Mouse (Mus musculus): ENCODE measurements at regions not wholly inside any gene's neighbourhood (a gene's known extent, or its start where the extent isn't known, plus 50 kb on each side); places are given as distances from the start of the nearest gene placed in this dataset.

DNA sequence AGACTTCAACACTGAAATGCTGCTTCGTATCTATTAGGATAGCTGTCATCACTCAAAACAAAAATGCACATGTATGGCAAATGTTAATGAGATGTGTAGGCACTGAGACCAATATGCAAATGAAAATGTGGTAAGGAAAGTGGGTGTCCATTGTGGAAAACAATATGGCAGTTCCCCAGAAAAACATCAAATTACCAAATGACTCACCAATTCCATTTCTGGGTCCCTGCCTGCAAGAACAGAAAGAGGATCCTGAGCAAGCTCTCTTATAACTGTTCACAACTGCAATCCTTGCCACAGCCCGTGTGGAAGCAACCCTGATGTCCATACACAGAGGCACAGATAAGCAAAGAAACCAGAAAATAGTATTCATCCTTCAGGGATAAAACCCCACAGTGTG lies 442.0 kb downstream of the Defb40 start:
- H3K4me2 ChIP-seq (ENCODE audit: low read length), result no peak overlapping the region

DNA sequence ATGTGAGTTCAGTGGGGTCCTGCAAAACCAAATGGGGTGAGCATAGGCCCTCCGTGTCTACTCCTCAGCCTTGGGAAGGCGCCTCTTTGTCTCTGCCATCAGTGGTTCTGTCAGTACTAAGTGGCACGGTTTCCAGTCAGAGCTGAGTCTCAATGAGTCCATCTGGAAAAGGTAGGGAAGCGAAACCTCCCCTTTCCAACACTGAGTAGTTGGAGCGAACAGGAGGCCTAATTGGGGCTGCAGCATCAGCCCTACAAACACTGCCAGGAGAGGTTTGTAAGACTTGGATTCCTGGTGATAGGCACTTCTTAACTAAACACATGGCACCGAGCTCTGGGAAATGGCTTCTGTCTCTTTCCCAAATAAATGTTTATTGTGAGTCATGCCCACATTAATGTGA lies 449.9 kb downstream of the Defb40 start:
- no peaks in the 10 kb centered on the region for H3K4me1 ChIP-seq (ENCODE audit: control insufficient read depth, insufficient read depth, low read length)
- no peaks in the 10 kb centered on the region for H3K9me3 ChIP-seq (ENCODE audit: control insufficient read depth, low read length)
- H3K27me3 ChIP-seq (ENCODE audit: control insufficient read depth, insufficient read depth, low read length), result no peaks in the 10 kb centered on the region
- H3K4me2 ChIP-seq (ENCODE audit: low read length), result no peak overlapping the region
- H3K4me3 ChIP-seq (replicated peaks; ENCODE audit: low read depth, low read length), result no peak overlapping the region
- no peak overlapping the region for H3K27ac ChIP-seq (replicated peaks; ENCODE audit: low read depth, low read length)
- no peak for ATAC-seq (ENCODE audit: low FRiP score, low TSS enrichment)
- no peaks in the 10 kb centered on the region for H3K36me3 ChIP-seq (ENCODE audit: control insufficient read depth, insufficient read depth, low read length)
- no peak for DNase-seq
- H3K9ac ChIP-seq (replicated peaks; ENCODE audit: low read length), result no peak overlapping the region
- 87% methylated on average over 6 of the region's 6 CpGs for WGBS

More for the DNA sequence above, 442.0 kb downstream of the Defb40 start:
- H3K4me1 ChIP-seq (ENCODE audit: control insufficient read depth, insufficient read depth, low read length), result no peaks in the 10 kb centered on the region
- H3K36me3 ChIP-seq (ENCODE audit: control insufficient read depth, insufficient read depth, low read length), result no peaks in the 10 kb centered on the region
- H3K9ac ChIP-seq (replicated peaks; ENCODE audit: low read length), result no peak overlapping the region
- H3K9me3 ChIP-seq (ENCODE audit: control insufficient read depth, low read length), result no peaks in the 10 kb centered on the region
- ATAC-seq (ENCODE audit: low FRiP score, low TSS enrichment), result no peak
- no peak overlapping the region for H3K4me3 ChIP-seq (replicated peaks; ENCODE audit: low read depth, low read length)
- no peak overlapping the region for H3K27ac ChIP-seq (replicated peaks; ENCODE audit: low read depth, low read length)
- 92% methylated on average over 2 of the region's 2 CpGs for WGBS
- no peak for DNase-seq
- no peaks in the 10 kb centered on the region for H3K27me3 ChIP-seq (ENCODE audit: control insufficient read depth, insufficient read depth, low read length)

DNA sequence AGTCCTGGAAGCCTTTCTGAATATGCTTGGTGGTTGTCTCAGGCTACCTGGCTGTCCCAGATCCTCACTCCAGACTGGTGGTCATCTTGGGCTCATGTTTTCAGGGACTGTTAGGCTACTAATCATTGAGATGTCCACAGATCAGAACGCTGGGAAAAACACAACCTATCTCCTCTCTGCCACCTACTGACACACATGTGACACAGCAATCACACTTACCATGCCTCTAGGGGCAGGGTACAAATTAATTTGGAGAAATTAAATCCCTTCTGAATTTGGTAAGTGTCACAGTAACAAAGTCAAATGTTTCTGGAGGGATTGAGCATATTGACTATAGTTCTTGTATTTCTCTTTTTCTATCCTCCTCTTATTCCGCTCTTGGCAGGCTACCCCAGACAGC lies 465.6 kb downstream of the Defb40 start:
- Histone ChIP-seq H3K9ac (replicated peaks; ENCODE audit: low read length) (no peak overlapping the region), H3K9me3 (ENCODE audit: control insufficient read depth, low read length) (no peaks in the 10 kb centered on the region), H3K27ac (replicated peaks; ENCODE audit: low read depth, low read length) (no peak overlapping the region), H3K4me1 (ENCODE audit: control insufficient read depth, insufficient read depth, low read length) (no peaks in the 10 kb centered on the region), H3K27me3 (ENCODE audit: control insufficient read depth, insufficient read depth, low read length) (no peaks in the 10 kb centered on the region), H3K4me3 (replicated peaks; ENCODE audit: low read depth, low read length) (no peak overlapping the region), H3K36me3 (ENCODE audit: control insufficient read depth, insufficient read depth, low read length) (no peaks in the 10 kb centered on the region), H3K4me2 (ENCODE audit: low read length) (no peak overlapping the region)
- WGBS, result 71% methylated on average over 2 of the region's 2 CpGs
- DNase-seq (no peak), ATAC-seq (ENCODE audit: low FRiP score, low TSS enrichment) (no peak)

DNA sequence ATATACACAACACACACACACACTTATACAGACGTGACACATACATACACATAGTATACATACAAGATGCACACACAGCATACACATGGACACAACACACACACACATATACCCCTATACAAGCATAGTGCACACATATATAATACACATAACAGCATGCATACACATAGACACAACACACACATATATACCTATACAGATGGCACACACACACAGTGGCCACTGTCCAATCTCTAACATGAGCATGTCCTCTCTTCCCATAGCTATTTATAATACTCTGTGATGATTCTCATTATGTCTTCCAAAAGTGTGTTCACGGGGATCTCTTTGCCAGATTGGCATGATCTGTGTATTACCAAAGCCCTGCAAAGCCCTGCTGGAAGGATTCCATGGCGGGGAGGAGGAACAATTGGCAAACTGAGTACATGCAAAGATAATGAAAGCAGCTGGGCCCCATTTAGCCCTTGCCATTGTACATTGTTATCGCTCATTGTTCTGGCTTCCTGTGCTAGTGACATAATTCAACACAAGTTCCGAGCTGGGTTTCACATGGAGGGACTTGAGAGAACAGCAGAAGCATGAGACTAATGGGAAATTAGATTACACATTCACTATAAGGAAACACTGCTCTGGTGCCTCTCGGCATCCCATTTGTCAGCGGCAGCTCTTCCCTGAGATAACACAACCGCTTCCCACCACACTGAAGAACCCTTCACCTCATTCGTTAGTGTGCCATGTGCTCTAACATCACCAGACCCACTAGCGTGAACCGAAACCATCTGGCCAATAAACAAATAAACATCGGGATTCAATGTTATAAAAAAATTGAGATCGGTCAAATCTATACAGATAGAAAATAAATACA lies 471.7 kb downstream of the Defb40 start:
- Histone ChIP-seq H3K27me3 (ENCODE audit: control insufficient read depth, insufficient read depth, low read length) (no peaks in the 10 kb centered on the region), H3K36me3 (ENCODE audit: control insufficient read depth, insufficient read depth, low read length) (no peaks in the 10 kb centered on the region), H3K9me3 (ENCODE audit: control insufficient read depth, low read length) (no peaks in the 10 kb centered on the region), H3K4me3 (replicated peaks; ENCODE audit: low read depth, low read length) (no peak overlapping the region), H3K27ac (replicated peaks; ENCODE audit: low read depth, low read length) (no peak overlapping the region), H3K9ac (replicated peaks; ENCODE audit: low read length) (no peak overlapping the region), H3K4me1 (ENCODE audit: control insufficient read depth, insufficient read depth, low read length) (no peaks in the 10 kb centered on the region), H3K4me2 (ENCODE audit: low read length) (no peak overlapping the region)
- peak; percentile 14 for DNase-seq
- 80% methylated on average over 13 of the region's 13 CpGs for WGBS
- ATAC-seq (ENCODE audit: low FRiP score, low TSS enrichment), result no peak

DNA sequence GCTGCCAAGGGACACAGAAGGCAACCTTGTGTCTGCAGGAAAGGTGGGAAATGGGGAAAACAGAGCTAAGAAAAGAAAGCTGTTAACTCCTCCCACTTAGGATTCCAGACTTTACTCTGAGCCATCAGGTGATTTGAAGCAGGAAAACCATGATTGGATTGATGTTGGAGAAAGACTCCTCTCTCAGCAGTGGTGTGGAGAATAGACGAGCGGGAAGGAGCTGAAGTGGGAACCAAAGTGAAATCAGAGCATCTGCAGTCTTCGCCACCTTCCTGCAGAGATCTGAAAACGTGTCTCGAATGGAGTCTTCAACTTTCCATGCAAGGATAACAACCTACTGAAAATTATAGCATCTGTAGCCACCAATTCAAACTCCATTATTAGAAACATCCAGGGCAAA lies 487.4 kb downstream of the Defb40 start:
- Histone ChIP-seq H3K9me3 (ENCODE audit: control insufficient read depth, low read length) (no peaks in the 10 kb centered on the region), H3K4me2 (ENCODE audit: low read length) (no peak overlapping the region), H3K9ac (replicated peaks; ENCODE audit: low read length) (no peak overlapping the region), H3K27me3 (ENCODE audit: control insufficient read depth, insufficient read depth, low read length) (no peaks in the 10 kb centered on the region), H3K36me3 (ENCODE audit: control insufficient read depth, insufficient read depth, low read length) (no peaks in the 10 kb centered on the region), H3K27ac (replicated peaks; ENCODE audit: low read depth, low read length) (no peak overlapping the region), H3K4me3 (replicated peaks; ENCODE audit: low read depth, low read length) (no peak overlapping the region), H3K4me1 (ENCODE audit: control insufficient read depth, insufficient read depth, low read length) (no peaks in the 10 kb centered on the region)
- no peak for DNase-seq
- ATAC-seq (ENCODE audit: low FRiP score, low TSS enrichment), result no peak
- 91% methylated on average over 5 of the region's 5 CpGs for WGBS

DNA sequence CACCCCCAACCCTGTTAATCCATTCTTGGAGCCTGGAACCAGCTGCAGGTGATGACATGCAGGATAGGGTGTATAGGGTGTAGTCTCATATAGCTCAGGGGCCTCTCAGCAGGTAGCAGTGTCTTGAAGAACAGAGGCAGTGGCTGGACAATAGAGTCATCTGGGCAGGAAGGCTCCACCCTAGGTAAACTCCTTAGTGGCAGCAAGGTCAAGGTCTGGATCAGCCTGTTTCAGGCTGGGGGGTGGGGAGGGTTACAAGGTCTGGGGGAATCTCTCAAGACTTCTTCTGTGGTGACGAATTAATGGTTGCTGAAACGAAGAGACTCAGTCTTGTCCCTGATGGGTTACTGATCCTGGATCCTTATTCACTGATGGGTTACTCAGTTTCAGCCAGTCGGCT lies 498.0 kb downstream of the Defb40 start:
- WGBS, result 82% methylated on average over 3 of the region's 3 CpGs
- no peak for ATAC-seq (ENCODE audit: low FRiP score, low TSS enrichment)

DNA sequence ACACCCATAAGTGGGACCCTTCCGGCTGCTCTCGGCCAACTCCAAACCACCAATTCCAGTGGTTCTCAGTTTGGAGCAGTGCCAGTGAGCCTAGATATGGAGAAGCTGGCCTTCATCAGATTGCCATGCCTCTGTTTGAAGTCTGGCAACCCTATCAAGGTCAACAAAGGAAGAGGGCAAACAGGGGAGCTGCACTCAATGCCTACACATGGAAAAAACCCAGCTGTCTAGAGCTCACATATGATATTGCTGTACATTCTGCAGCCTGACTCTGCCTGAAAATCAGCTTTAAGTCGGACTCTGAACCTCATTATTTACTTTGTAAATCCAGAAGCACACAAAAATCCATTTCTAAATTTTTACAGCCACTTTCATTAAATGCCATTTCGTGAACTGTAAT lies 499.9 kb downstream of the Defb40 start:
- Histone ChIP-seq H3K27me3 (ENCODE audit: control insufficient read depth, insufficient read depth, low read length) (no peaks in the 10 kb centered on the region), H3K27ac (replicated peaks; ENCODE audit: low read depth, low read length) (no peak overlapping the region), H3K4me1 (ENCODE audit: control insufficient read depth, insufficient read depth, low read length) (no peaks in the 10 kb centered on the region), H3K9ac (replicated peaks; ENCODE audit: low read length) (no peak overlapping the region), H3K36me3 (ENCODE audit: control insufficient read depth, insufficient read depth, low read length) (no peaks in the 10 kb centered on the region), H3K4me3 (replicated peaks; ENCODE audit: low read depth, low read length) (no peak overlapping the region), H3K9me3 (ENCODE audit: control insufficient read depth, low read length) (no peaks in the 10 kb centered on the region), H3K4me2 (ENCODE audit: low read length) (no peak overlapping the region)
- DNase-seq, result no peak
- ATAC-seq (ENCODE audit: low FRiP score, low TSS enrichment), result no peak
- 88% methylated on average over 4 of the region's 4 CpGs for WGBS

More for the DNA sequence above, 498.0 kb downstream of the Defb40 start:
- Histone ChIP-seq H3K4me3 (replicated peaks; ENCODE audit: low read depth, low read length) (no peak overlapping the region), H3K27ac (replicated peaks; ENCODE audit: low read depth, low read length) (no peak overlapping the region), H3K4me1 (ENCODE audit: control insufficient read depth, insufficient read depth, low read length) (no peaks in the 10 kb centered on the region), H3K9me3 (ENCODE audit: control insufficient read depth, low read length) (no peaks in the 10 kb centered on the region), H3K36me3 (ENCODE audit: control insufficient read depth, insufficient read depth, low read length) (no peaks in the 10 kb centered on the region), H3K9ac (replicated peaks; ENCODE audit: low read length) (no peak overlapping the region), H3K4me2 (ENCODE audit: low read length) (no peak overlapping the region), H3K27me3 (ENCODE audit: control insufficient read depth, insufficient read depth, low read length) (no peaks in the 10 kb centered on the region)
- no peak for DNase-seq

DNA sequence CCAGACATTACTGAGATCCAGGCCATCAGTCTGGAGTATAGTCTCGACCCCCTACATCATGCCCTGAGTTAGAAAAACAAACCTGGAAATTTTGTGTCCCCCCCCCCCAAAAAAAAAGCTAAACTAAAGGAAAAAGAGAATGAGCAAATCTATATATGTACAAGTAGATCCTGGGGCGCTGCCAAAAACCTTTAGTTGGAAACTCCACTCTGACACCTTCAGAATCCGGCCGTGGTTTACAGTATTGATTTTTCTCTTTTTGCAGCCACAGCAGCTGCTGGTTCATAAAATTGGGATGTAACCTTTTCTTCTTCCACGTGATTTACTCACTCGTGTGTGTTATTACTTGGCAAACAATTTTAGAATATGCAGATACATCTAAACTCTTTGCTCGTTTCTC lies 510.5 kb downstream of the Defb40 start:
- no peak overlapping the region for H3K9ac ChIP-seq (replicated peaks; ENCODE audit: low read length)
- H3K27ac ChIP-seq (replicated peaks; ENCODE audit: low read depth, low read length), result no peak overlapping the region
- H3K4me2 ChIP-seq (ENCODE audit: low read length), result no peak overlapping the region
- 86% methylated on average over 7 of the region's 7 CpGs for WGBS
- H3K9me3 ChIP-seq (ENCODE audit: control insufficient read depth, low read length), result no peaks in the 10 kb centered on the region
- H3K4me3 ChIP-seq (replicated peaks; ENCODE audit: low read depth, low read length), result no peak overlapping the region
- H3K36me3 ChIP-seq (ENCODE audit: control insufficient read depth, insufficient read depth, low read length), result no peaks in the 10 kb centered on the region
- DNase-seq, result no peak
- ATAC-seq (ENCODE audit: low FRiP score, low TSS enrichment), result no peak
- H3K27me3 ChIP-seq (ENCODE audit: control insufficient read depth, insufficient read depth, low read length), result no peaks in the 10 kb centered on the region
- no peaks in the 10 kb centered on the region for H3K4me1 ChIP-seq (ENCODE audit: control insufficient read depth, insufficient read depth, low read length)

DNA sequence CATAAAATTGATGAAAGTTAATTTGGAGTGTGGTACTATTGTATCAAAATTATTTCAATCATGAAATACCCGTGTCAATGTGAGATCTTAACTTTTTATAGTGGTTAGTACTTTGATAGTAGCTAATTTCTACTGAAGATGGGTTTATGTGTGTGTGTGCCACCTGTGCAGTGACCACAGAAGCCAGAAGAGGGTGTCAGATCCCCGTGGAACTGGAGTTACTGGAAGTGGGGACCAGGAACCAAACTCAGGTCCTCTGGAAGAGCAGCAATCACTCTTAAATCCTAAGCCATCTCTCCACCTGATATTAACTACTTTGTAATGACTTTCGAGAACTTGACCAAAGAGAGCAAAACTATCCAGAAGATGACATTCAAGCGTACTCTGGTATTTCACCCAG lies 517.4 kb downstream of the Defb40 start:
- Histone ChIP-seq H3K36me3 (ENCODE audit: control insufficient read depth, insufficient read depth, low read length) (no peaks in the 10 kb centered on the region), H3K27ac (replicated peaks; ENCODE audit: low read depth, low read length) (no peak overlapping the region), H3K9me3 (ENCODE audit: control insufficient read depth, low read length) (no peaks in the 10 kb centered on the region), H3K4me1 (ENCODE audit: control insufficient read depth, insufficient read depth, low read length) (no peaks in the 10 kb centered on the region), H3K4me3 (replicated peaks; ENCODE audit: low read depth, low read length) (no peak overlapping the region), H3K27me3 (ENCODE audit: control insufficient read depth, insufficient read depth, low read length) (no peaks in the 10 kb centered on the region), H3K9ac (replicated peaks; ENCODE audit: low read length) (no peak overlapping the region), H3K4me2 (ENCODE audit: low read length) (no peak overlapping the region)
- WGBS, result 80% methylated on average over 4 of the region's 4 CpGs
- DNase-seq (no peak), ATAC-seq (ENCODE audit: low FRiP score, low TSS enrichment) (no peak)

All from midbrain, embryonic 14.5 days (tissue).